Mouse (Mus musculus): ENCODE measurements around the gene Gne. TPM values are rescaled to one million over a fixed set of nuclear protein-coding genes. Genes with fewer than 3 reads are reported as not detected.

Gene Gne
- polyA plus RNA-seq, 1 experiment from 2014 or later: 23.6 TPM

DNA sequence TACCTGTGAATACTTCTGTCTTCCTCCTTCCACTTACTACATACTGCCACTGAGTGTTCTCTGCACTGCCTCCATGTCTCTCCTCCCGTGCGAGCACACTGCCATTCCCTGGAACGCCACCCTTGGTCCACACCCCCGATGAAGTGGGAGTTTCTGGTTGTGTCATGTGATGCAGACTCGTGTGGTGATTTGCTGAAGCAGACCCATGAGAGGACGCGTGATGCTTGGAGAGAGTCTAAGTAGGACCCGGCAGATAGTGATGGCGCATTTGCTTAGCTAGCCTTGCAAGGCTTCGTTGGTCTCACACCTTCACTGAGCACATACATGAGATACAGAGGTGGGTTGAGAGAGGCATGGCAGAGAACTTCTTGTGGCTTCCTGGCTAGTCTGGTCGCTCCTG, 90.9 kb downstream of the Gne start:
- Histone ChIP-seq H3K4me3 (no peak overlapping the region), H3K27ac (no peak overlapping the region), H3K9me3 (no peaks in the 10 kb centered on the region), H3K9ac (no peak overlapping the region), H3K4me1 (no peaks in the 10 kb centered on the region), H3K27me3 (no peaks in the 10 kb centered on the region), H3K4me2 (no peak overlapping the region), H3K36me3 (no peaks in the 10 kb centered on the region)
- WGBS: 92% methylated on average over 11 of the region's 11 CpGs
- no peak for ATAC-seq (ENCODE audit: insufficient number of reproducible peaks, insufficient read depth, low FRiP score, low TSS enrichment, low read depth)

DNA sequence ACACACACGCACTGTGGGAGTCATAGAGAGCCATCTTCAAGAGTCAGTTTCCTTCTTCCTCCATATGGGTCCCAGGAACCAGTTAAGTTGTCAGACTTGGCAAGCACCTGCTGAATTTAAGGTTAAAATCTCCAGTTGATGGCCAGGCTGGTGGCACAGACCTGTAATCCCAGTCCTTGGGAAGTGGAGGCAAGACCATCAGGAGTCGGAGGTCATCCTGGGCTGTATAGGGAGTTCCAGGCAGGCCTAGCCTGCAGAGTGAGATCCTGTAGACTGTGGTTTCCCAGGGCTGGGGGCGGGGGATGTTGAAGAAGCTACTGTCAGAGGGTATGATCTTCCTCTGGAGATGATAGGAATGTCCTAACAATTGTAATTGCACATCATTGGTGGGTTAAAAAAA, 95.0 kb downstream of the Gne start:
- no peak for ATAC-seq (ENCODE audit: insufficient number of reproducible peaks, insufficient read depth, low FRiP score, low TSS enrichment, low read depth)
- H3K9me3 ChIP-seq: no peaks in the 10 kb centered on the region

DNA sequence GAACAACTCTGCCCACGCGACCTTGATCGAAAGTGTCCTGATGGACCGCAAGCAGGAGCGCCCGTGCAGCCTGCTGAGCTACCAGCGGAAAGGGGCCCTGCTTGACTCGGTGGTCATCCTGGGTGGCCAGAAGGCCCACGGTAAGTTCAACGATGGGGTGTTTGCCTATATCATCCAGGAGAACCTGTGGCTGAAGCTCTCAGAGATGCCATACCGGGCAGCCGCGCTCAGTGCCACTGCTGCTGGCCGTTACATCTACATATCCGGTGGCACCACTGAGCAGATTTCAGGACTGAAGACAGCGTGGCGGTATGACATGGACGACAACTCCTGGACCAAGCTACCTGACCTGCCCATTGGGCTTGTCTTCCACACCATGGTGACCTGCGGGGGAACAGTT, 99.7 kb downstream of the Gne start:
- Histone ChIP-seq H3K27ac (no peak overlapping the region), H3K4me3 (no peak overlapping the region), H3K4me1 (peaks cover 12% of the 10 kb centered on the region), H3K9me3 (no peaks in the 10 kb centered on the region), H3K9ac (no peak overlapping the region), H3K27me3 (no peaks in the 10 kb centered on the region), H3K4me2 (no peak overlapping the region), H3K36me3 (no peaks in the 10 kb centered on the region)
- 93% methylated on average over 19 of the region's 19 CpGs for WGBS
- ATAC-seq (ENCODE audit: insufficient number of reproducible peaks, insufficient read depth, low FRiP score, low TSS enrichment, low read depth): no peak

More for the DNA sequence above, 95.0 kb downstream of the Gne start:
- H3K9ac ChIP-seq: no peak overlapping the region
- H3K36me3 ChIP-seq: no peaks in the 10 kb centered on the region
- no peak overlapping the region for H3K4me3 ChIP-seq
- 81% methylated on average over 3 of the region's 3 CpGs for WGBS
- no peak overlapping the region for H3K27ac ChIP-seq
- no peaks in the 10 kb centered on the region for H3K4me1 ChIP-seq
- H3K4me2 ChIP-seq: no peak overlapping the region
- no peaks in the 10 kb centered on the region for H3K27me3 ChIP-seq

Other genes with a start within 250 kb of the Gne start
- 0.14 TPM in 1 of 2 replicates, not detected in the other for gene Olfr157, start 244.0 kb downstream of the Gne start, polyA plus RNA-seq (2015; fragmentation: Nextera tagmentation; extraction: Ambion mirVana)
- not detected in 2 replicates for gene Olfr155, start 232.6 kb downstream of the Gne start, polyA plus RNA-seq (2015; fragmentation: Nextera tagmentation; extraction: Ambion mirVana)
- gene Reck, start 208.6 kb downstream of the Gne start, polyA plus RNA-seq (2015; fragmentation: Nextera tagmentation; extraction: Ambion mirVana): 28.9 and 33.6 TPM in 2 replicates
- 63.0 and 71.6 TPM in 2 replicates for gene Glipr2, start 126.8 kb downstream of the Gne start, polyA plus RNA-seq (2015; fragmentation: Nextera tagmentation; extraction: Ambion mirVana)
- not detected in 2 replicates for gene Ccin, start 100.7 kb downstream of the Gne start, polyA plus RNA-seq (2015; fragmentation: Nextera tagmentation; extraction: Ambion mirVana)
- 252 and 284 TPM in 2 replicates for gene Clta, start 79.7 kb downstream of the Gne start, polyA plus RNA-seq (2015; fragmentation: Nextera tagmentation; extraction: Ambion mirVana)
- gene Rnf38, start 149.6 kb upstream of the Gne start, polyA plus RNA-seq (2015; fragmentation: Nextera tagmentation; extraction: Ambion mirVana): 21.6 and 26.8 TPM in 2 replicates
- gene Melk, start 216.7 kb upstream of the Gne start, polyA plus RNA-seq (2015; fragmentation: Nextera tagmentation; extraction: Ambion mirVana): 39.2 and 45.1 TPM in 2 replicates